Mouse (Mus musculus) adrenal gland, postnatal 10 days (tissue): Measurements from ENCODE around the gene Gm21972. TPM values are rescaled to one million over a fixed set of nuclear protein-coding genes. Genes with fewer than 3 reads are reported as not detected.

Source experiments
- DNase-seq: peaks from one replicate; pipeline ENCODE4 v3.0.0; 2021; ENCODE audit warnings: mixed read lengths
- long read RNA-seq, 2 experiments: library from polyadenylated mRNA; stranded (forward); transcript quantifications; one replicate each; pipeline ENCODE4 v2.0.0; 2021
- total RNA-seq, 2 experiments: library from RNA; stranded (reverse); gene quantifications; 2 replicates each; pipeline ENCODE4 v1.2.3; 2021

Gene Gm21972
- 1 to 10 TPM; 1.3 to 2.7 TPM for total RNA-seq
- long read RNA-seq, experiment 1 = 0 reads
- long read RNA-seq, experiment 2, partial matches to known transcripts = 1 of 1 reads
- long read RNA-seq, experiment 2, other reads (novel, unspliced or antisense) = 0 of 1 reads

GRCm38 (mm10) chr1:86133337-86133736 is at the start of gene Gm21972:
TSS of gene Gm21972 (plus strand) at chr1:86133637.
- DNase-seq = no peak

GRCm38 (mm10) chr1:86094413-86094812 is 39.0 kb upstream of the Gm21972 start:
- DNase-seq = peak; percentile 9

- no peak for DNase-seq
Measured at GRCm38 (mm10) chr1:86105054-86105453, 28.4 kb upstream of the Gm21972 start.

GRCm38 (mm10) chr1:86111779-86112178 is 21.7 kb upstream of the Gm21972 start, which contains the start of gene Htr2b:
TSS of gene Htr2b (minus strand) at chr1:86111970.
- peak; percentile 29 for DNase-seq

- no peak for DNase-seq
Measured at GRCm38 (mm10) chr1:86114141-86114540, 19.3 kb upstream of the Gm21972 start.

GRCm38 (mm10) chr1:86119549-86119948 is 13.9 kb upstream of the Gm21972 start:
- DNase-seq = no peak

- DNase-seq = no peak
Measured at GRCm38 (mm10) chr1:86126036-86126435, 7.4 kb upstream of the Gm21972 start.

- DNase-seq = no peak
Measured at GRCm38 (mm10) chr1:86135315-86135714, 1.9 kb downstream of the Gm21972 start.

- DNase-seq = no peak
Measured at GRCm38 (mm10) chr1:86141081-86141480, 7.6 kb downstream of the Gm21972 start.

GRCm38 (mm10) chr1:86143165-86143564 is 9.7 kb downstream of the Gm21972 start:
- DNase-seq = no peak

- no peak for DNase-seq
Measured at GRCm38 (mm10) chr1:86144001-86144944, 10.8 kb downstream of the Gm21972 start.

GRCm38 (mm10) chr1:86146293-86146692 is 12.9 kb downstream of the Gm21972 start:
- DNase-seq = no peak

- DNase-seq = peak; percentile 56
Measured at GRCm38 (mm10) chr1:86147557-86147956, 14.1 kb downstream of the Gm21972 start.

GRCm38 (mm10) chr1:86148161-86148560 is 14.7 kb downstream of the Gm21972 start:
- DNase-seq = no peak

GRCm38 (mm10) chr1:86150929-86151328 is 17.5 kb downstream of the Gm21972 start:
- DNase-seq = no peak

GRCm38 (mm10) chr1:86151376-86151775 is 17.9 kb downstream of the Gm21972 start:
- DNase-seq = no peak

GRCm38 (mm10) chr1:86152618-86153017 is 19.2 kb downstream of the Gm21972 start:
- DNase-seq = no peak

GRCm38 (mm10) chr1:86154133-86154823 is 20.8 kb downstream of the Gm21972 start, which contains the start of gene Armc9:
TSS of gene Armc9 (plus strand) at chr1:86154780.
- DNase-seq = peak; percentile 97

- no peak for DNase-seq
Measured at GRCm38 (mm10) chr1:86154824-86155164, 21.4 kb downstream of the Gm21972 start.

GRCm38 (mm10) chr1:86156075-86156474 is 22.6 kb downstream of the Gm21972 start:
- DNase-seq = no peak

- no peak for DNase-seq
Measured at GRCm38 (mm10) chr1:86156595-86156994, 23.2 kb downstream of the Gm21972 start.

- no peak for DNase-seq
Measured at GRCm38 (mm10) chr1:86160059-86160458, 26.6 kb downstream of the Gm21972 start.

GRCm38 (mm10) chr1:86160479-86160878 is 27.0 kb downstream of the Gm21972 start:
- no peak for DNase-seq
